Mouse (Mus musculus): Measurements from ENCODE around the gene Agpat2. TPM values are rescaled to one million over a fixed set of nuclear protein-coding genes. Genes with fewer than 3 reads are reported as not detected.

Gene Agpat2
- polyA plus RNA-seq, 1 experiment from 2014 or later = 26.9 TPM

GRCm38 (mm10) chr2:26594934-26595724, 9.1 kb downstream of the Agpat2 start:
- Histone ChIP-seq H3K79me2 (ENCODE audit: inconsistent target) (no peaks in the 10 kb centered on the region; the same call in 1 of the 2 replicates), H3K27ac (no peak overlapping the region), H3K4me3 (ENCODE audit: inconsistent target) (no peak overlapping the region), H3K36me3 (ENCODE audit: inconsistent target) (peaks cover 28% of the 10 kb centered on the region; the same call in 1 of the 2 replicates)
- 84% methylated on average over 6 of the region's 6 CpGs for WGBS (ENCODE audit: missing documents)

GRCm38 (mm10) chr2:26594461-26594933, 9.7 kb downstream of the Agpat2 start:
- Histone ChIP-seq H3K27ac (no peak overlapping the region), H3K4me3 (ENCODE audit: inconsistent target) (no peak overlapping the region), H3K79me2 (ENCODE audit: inconsistent target) (no peaks in the 10 kb centered on the region; the same call in 1 of the 2 replicates), H3K36me3 (ENCODE audit: inconsistent target) (peaks cover 28% of the 10 kb centered on the region; the same call in 1 of the 2 replicates)
- WGBS (ENCODE audit: missing documents) = 96% methylated on average over 7 of the region's 7 CpGs

GRCm38 (mm10) chr2:26594022-26594346, 10.2 kb downstream of the Agpat2 start:
- Histone ChIP-seq H3K4me3 (ENCODE audit: inconsistent target) (no peak overlapping the region), H3K27ac (no peak overlapping the region), H3K79me2 (ENCODE audit: inconsistent target) (no peaks in the 10 kb centered on the region; the same call in 1 of the 2 replicates), H3K36me3 (ENCODE audit: inconsistent target) (peaks cover 28% of the 10 kb centered on the region; the same call in 1 of the 2 replicates)
- 78% methylated on average over 4 of the region's 9 CpGs for WGBS (ENCODE audit: missing documents)

GRCm38 (mm10) chr2:26593211-26594021, 10.8 kb downstream of the Agpat2 start:
- H3K27ac ChIP-seq = no peak overlapping the region
- H3K4me3 ChIP-seq (ENCODE audit: inconsistent target) = no peak overlapping the region
- 84% methylated on average over 9 of the region's 9 CpGs for whole genome bisulfite sequencing (ENCODE audit: missing documents)
- H3K36me3 ChIP-seq (ENCODE audit: inconsistent target) = peaks cover 28% of the 10 kb centered on the region; the same call in 1 of the 2 replicates
- no peaks in the 10 kb centered on the region; the same call in 1 of the 2 replicates for H3K79me2 ChIP-seq (ENCODE audit: inconsistent target)

GRCm38 (mm10) chr2:26591416-26591815, 12.8 kb downstream of the Agpat2 start:
- Histone ChIP-seq H3K27ac (no peak overlapping the region), H3K4me3 (ENCODE audit: inconsistent target) (no peak overlapping the region), H3K79me2 (ENCODE audit: inconsistent target) (no peaks in the 10 kb centered on the region), H3K36me3 (ENCODE audit: inconsistent target) (peaks cover 28% of the 10 kb centered on the region; the same call in 1 of the 2 replicates)
- WGBS (ENCODE audit: missing documents) = 81% methylated on average over 12 of the region's 12 CpGs

GRCm38 (mm10) chr2:26590962-26591361, 13.3 kb downstream of the Agpat2 start:
- H3K36me3 ChIP-seq (ENCODE audit: inconsistent target) = peaks cover 24% of the 10 kb centered on the region; the same call in 1 of the 2 replicates
- 92% methylated on average over 7 of the region's 7 CpGs for WGBS (ENCODE audit: missing documents)

GRCm38 (mm10) chr2:26590282-26590681, 13.9 kb downstream of the Agpat2 start:
- no peak overlapping the region for H3K4me3 ChIP-seq (ENCODE audit: inconsistent target)
- WGBS (ENCODE audit: missing documents) = 97% methylated on average over 7 of the region's 7 CpGs
- no peak overlapping the region for H3K27ac ChIP-seq
- peaks cover 20% of the 10 kb centered on the region; the same call in 1 of the 2 replicates for H3K36me3 ChIP-seq (ENCODE audit: inconsistent target)
- no peaks in the 10 kb centered on the region for H3K79me2 ChIP-seq (ENCODE audit: inconsistent target)

More at GRCm38 (mm10) chr2:26590962-26591361, 13.3 kb downstream of the Agpat2 start:
- no peaks in the 10 kb centered on the region for H3K79me2 ChIP-seq (ENCODE audit: inconsistent target)
- no peak overlapping the region for H3K4me3 ChIP-seq (ENCODE audit: inconsistent target)
- H3K27ac ChIP-seq = no peak overlapping the region

GRCm38 (mm10) chr2:26589284-26589683, 14.9 kb downstream of the Agpat2 start:
- WGBS (ENCODE audit: missing documents) = 90% methylated on average over 9 of the region's 10 CpGs
- Histone ChIP-seq H3K27ac (no peak overlapping the region), H3K36me3 (ENCODE audit: inconsistent target) (peaks cover 11% of the 10 kb centered on the region; the same call in 1 of the 2 replicates), H3K4me3 (ENCODE audit: inconsistent target) (no peak overlapping the region), H3K79me2 (ENCODE audit: inconsistent target) (no peaks in the 10 kb centered on the region)

- WGBS (ENCODE audit: missing documents) = 88% methylated on average over 4 of the region's 4 CpGs
- Histone ChIP-seq H3K36me3 (ENCODE audit: inconsistent target) (peaks cover 8% of the 10 kb centered on the region; the same call in 1 of the 2 replicates), H3K27ac (no peak overlapping the region), H3K79me2 (ENCODE audit: inconsistent target) (no peaks in the 10 kb centered on the region), H3K4me3 (ENCODE audit: inconsistent target) (no peak overlapping the region)
Measured at GRCm38 (mm10) chr2:26588573-26588972, 15.6 kb downstream of the Agpat2 start.

GRCm38 (mm10) chr2:26587044-26587405, 17.2 kb downstream of the Agpat2 start:
- H3K36me3 ChIP-seq (ENCODE audit: inconsistent target) = no peaks in the 10 kb centered on the region
- H3K79me2 ChIP-seq (ENCODE audit: inconsistent target) = no peaks in the 10 kb centered on the region
- no peak overlapping the region for H3K27ac ChIP-seq
- 13% methylated on average over 11 of the region's 11 CpGs for WGBS (ENCODE audit: missing documents)
- no peak overlapping the region for H3K4me3 ChIP-seq (ENCODE audit: inconsistent target)

GRCm38 (mm10) chr2:26586294-26587043, 17.7 kb downstream of the Agpat2 start, which contains the start of gene Gm20532:
Gene Gm20532, plus strand, starts transcription at chr2:26586639.
- Histone ChIP-seq H3K36me3 (ENCODE audit: inconsistent target) (no peaks in the 10 kb centered on the region), H3K27ac (no peak within 1 kb of the TSS), H3K4me3 (ENCODE audit: inconsistent target) (no peak within 1 kb of the TSS; the same call in 1 of the 2 replicates), H3K79me2 (ENCODE audit: inconsistent target) (no peaks in the 10 kb centered on the region)
- WGBS (ENCODE audit: missing documents) = 1% methylated on average over 55 of the region's 65 CpGs

- 66% methylated on average over 4 of the region's 6 CpGs for WGBS (ENCODE audit: missing documents)
- H3K79me2 ChIP-seq (ENCODE audit: inconsistent target) = no peaks in the 10 kb centered on the region
- no peak overlapping the region for H3K27ac ChIP-seq
- H3K36me3 ChIP-seq (ENCODE audit: inconsistent target) = no peaks in the 10 kb centered on the region
- no peak overlapping the region for H3K4me3 ChIP-seq (ENCODE audit: inconsistent target)
Measured at GRCm38 (mm10) chr2:26585713-26586112, 18.5 kb downstream of the Agpat2 start.

GRCm38 (mm10) chr2:26583640-26584039, 20.6 kb downstream of the Agpat2 start:
- 43% methylated on average over 11 of the region's 11 CpGs for WGBS (ENCODE audit: missing documents)
- Histone ChIP-seq H3K79me2 (ENCODE audit: inconsistent target) (no peaks in the 10 kb centered on the region), H3K4me3 (ENCODE audit: inconsistent target) (no peak overlapping the region), H3K36me3 (ENCODE audit: inconsistent target) (no peaks in the 10 kb centered on the region), H3K27ac (no peak overlapping the region)

GRCm38 (mm10) chr2:26582741-26583140, 21.5 kb downstream of the Agpat2 start:
- Histone ChIP-seq H3K27ac (no peak overlapping the region), H3K4me3 (ENCODE audit: inconsistent target) (no peak overlapping the region), H3K36me3 (ENCODE audit: inconsistent target) (no peaks in the 10 kb centered on the region), H3K79me2 (ENCODE audit: inconsistent target) (no peaks in the 10 kb centered on the region)
- 81% methylated on average over 7 of the region's 7 CpGs for WGBS (ENCODE audit: missing documents)

All from macrophage (primary cell).